Mouse (Mus musculus): ENCODE measurements around the gene Olfr128. TPM values are rescaled to one million over a fixed set of nuclear protein-coding genes. Genes with fewer than 3 reads are reported as not detected.
"Not testable (repeated sequence)": the region's sequence is repeated elsewhere in the genome, so short reads cannot be mapped to it uniquely, and the experiment has no call there.

Olfr128 gene
- total RNA-seq (2021) = not detected
- long read RNA-seq, experiment 1 = 0 reads
- long read RNA-seq, experiment 2 = 0 reads

DNA sequence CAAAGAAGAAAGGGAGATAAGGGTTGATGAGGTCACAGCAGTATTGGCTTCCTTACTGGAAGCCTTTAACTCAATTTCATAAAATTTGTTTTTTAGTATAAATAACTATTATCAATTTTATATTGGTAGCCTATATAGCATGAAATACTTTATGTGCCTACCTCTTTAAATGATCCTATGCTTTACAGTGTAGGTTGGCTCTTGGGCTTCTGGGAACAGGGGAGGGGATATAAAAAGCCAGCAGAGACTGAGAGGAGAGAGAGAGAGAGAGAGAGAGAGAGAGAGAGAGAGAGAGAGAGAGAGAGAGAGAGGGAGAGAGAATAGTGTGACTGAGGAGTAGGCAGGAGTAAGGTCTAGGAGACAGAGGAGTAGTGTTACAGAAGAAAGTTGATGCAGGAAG lies at the start of gene Olfr128:
Olfr128 (plus strand) TSS at position 301 of the 400 bp plus-strand sequence.
- intact Hi-C loops (cut with DNase I) = no loop called here

GRCm38 (mm10) chr17:37873830-37874229 lies 46.5 kb upstream of the Olfr128 start:
- DNase-seq = no peak
- intact Hi-C loops (cut with DNase I) = no loop called here

More for the DNA sequence above, at the start of gene Olfr128:
- DNase-seq = no peak

- intact Hi-C loops (cut with DNase I) = no loop called here
- DNase-seq = no peak
Measured at GRCm38 (mm10) chr17:37900137-37900536, 20.2 kb upstream of the Olfr128 start, which contains the start of gene Olfr127. Gene Olfr127, plus strand, starts transcription at chr17:37900437.

DNA sequence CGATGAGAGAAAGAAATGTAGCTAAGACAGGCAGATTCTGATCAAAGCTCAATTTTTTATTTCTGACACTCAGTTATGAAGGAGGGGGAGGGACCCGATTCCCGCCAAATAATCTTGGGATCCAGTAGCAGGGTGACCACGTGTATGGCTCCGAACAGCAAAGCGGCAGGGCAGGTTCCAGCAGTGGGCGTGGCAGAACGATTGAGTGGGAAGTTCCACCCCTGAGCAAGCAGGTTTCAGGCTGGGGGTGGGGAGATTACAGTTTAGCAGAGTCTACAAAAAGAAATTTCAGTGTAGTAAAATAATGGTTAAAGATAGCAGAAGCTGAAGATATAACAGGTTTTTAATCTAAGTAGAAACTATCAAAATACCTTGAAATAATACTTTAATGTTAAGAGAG lies 13.5 kb upstream of the Olfr128 start:
- intact Hi-C loops (cut with DNase I); DNase-seq: not testable (repeated sequence)

DNA sequence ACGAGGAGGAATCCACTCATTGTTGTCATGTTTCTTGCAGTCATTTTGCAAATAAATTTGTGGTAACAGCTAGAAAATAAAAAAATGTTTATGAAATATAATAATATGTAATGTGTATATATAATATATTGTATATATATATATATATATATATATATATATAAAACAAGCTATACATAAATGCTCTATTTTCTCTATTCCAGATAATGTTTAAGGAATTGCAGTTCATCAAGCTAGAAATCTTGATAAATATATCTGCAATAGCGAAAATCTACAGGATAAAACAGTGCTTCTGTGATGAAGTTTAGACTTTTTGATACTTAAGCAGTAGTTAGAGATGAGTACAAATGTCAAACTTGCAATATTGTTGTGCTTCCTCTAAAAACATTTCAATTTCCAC lies 32.6 kb downstream of the Olfr128 start, which contains the start of gene Olfr761:
Olfr761 (minus strand) TSS at position 101 of the 400 bp plus-strand sequence.
- intact Hi-C loops (cut with DNase I) = no loop called here
- no peak for DNase-seq

- intact Hi-C loops (cut with DNase I) = no loop called here
- no peak for DNase-seq
Measured at GRCm38 (mm10) chr17:37973591-37973990, 53.2 kb downstream of the Olfr128 start.

Other genes with a start within 250 kb of the Olfr128 start
- not detected for gene Olfr119, start 224.0 kb upstream of the Olfr128 start, total RNA-seq (2021)
- gene Olfr120, start 198.7 kb upstream of the Olfr128 start, total RNA-seq (2021) = not detected
- gene Olfr121, start 171.7 kb upstream of the Olfr128 start, total RNA-seq (2021) = not detected
- not detected for gene Olfr122, start 151.9 kb upstream of the Olfr128 start, total RNA-seq (2021)
- gene Olfr123, start 127.0 kb upstream of the Olfr128 start, total RNA-seq (2021) = not detected
- not detected for gene Olfr124, start 120.7 kb upstream of the Olfr128 start, total RNA-seq (2021)
- not detected for gene Olfr125, start 87.6 kb upstream of the Olfr128 start, total RNA-seq (2021)
- gene Olfr126, start 73.1 kb upstream of the Olfr128 start, total RNA-seq (2021) = not detected
- gene Olfr127, start 20.1 kb upstream of the Olfr128 start, total RNA-seq (2021) = not detected
- not detected for gene Olfr761, start 32.5 kb downstream of the Olfr128 start, total RNA-seq (2021)
- gene Olfr129, start 139.5 kb downstream of the Olfr128 start, total RNA-seq (2021) = not detected
- gene Olfr130, start 143.4 kb downstream of the Olfr128 start, total RNA-seq (2021) = not detected
- gene Olfr131, start 168.1 kb downstream of the Olfr128 start, total RNA-seq (2021) = not detected
- gene Olfr132, start 214.0 kb downstream of the Olfr128 start, total RNA-seq (2021) = not detected
- not detected for gene Olfr133, start 224.7 kb downstream of the Olfr128 start, total RNA-seq (2021)